Mouse (Mus musculus) kidney, adult 8-10 months (tissue): ENCODE results near the gene Skor1.

Source experiments
- DNase-seq, 2 experiments: peaks; one replicate each; pipeline ENCODE4 v3.0.0; 2022

Gene Skor1

GRCm38 (mm10) chr9:63089141-63089540, 59.6 kb downstream of the Skor1 start:
- no peak for DNase-seq
